Mouse (Mus musculus): ENCODE results near the gene Sec24a. TPM values are rescaled to one million over a fixed set of nuclear protein-coding genes. Genes with fewer than 3 reads are reported as not detected.
"Not testable (repeated sequence)": the region's sequence is repeated elsewhere in the genome, so short reads cannot be mapped to it uniquely, and the experiment has no call there.

Gene Sec24a
- polyA plus RNA-seq, 1 experiment from 2014 or later = 14.6 TPM

GRCm38 (mm10) chr11:51763955-51764354 lies 521 bp upstream of the Sec24a start:
- 7% methylated on average over 13 of the region's 13 CpGs for WGBS
- peak; percentile 6; the same call in 1 of the 2 replicates for ATAC-seq
- Histone ChIP-seq H3K4me1 (replicated peaks; ENCODE audit: control insufficient read depth, insufficient read depth, low read length) (peaks cover 11% of the 10 kb centered on the region), H3K27ac (ENCODE audit: low read length) (no peak overlapping the region), H3K9me3 (ENCODE audit: control insufficient read depth, low read length) (no peaks in the 10 kb centered on the region), H3K36me3 (ENCODE audit: control insufficient read depth, insufficient read depth) (no peaks in the 10 kb centered on the region), H3K4me3 (replicated peaks; ENCODE audit: low read length) (peak overlapping the region; percentile 83), H3K4me2 (ENCODE audit: low read length) (peak overlapping the region; percentile 98), H3K27me3 (replicated peaks; ENCODE audit: control insufficient read depth, insufficient read depth, low read length) (peaks cover 4% of the 10 kb centered on the region; the same call in 1 of the 2 replicates), H3K9ac (replicated peaks; ENCODE audit: low read depth, low read length) (peak overlapping the region; percentile 84)

- no peak for ATAC-seq
- Histone ChIP-seq H3K4me2 (ENCODE audit: low read length) (no peak overlapping the region), H3K9me3 (ENCODE audit: control insufficient read depth, low read length) (no peaks in the 10 kb centered on the region), H3K9ac (replicated peaks; ENCODE audit: low read depth, low read length) (no peak overlapping the region), H3K36me3 (ENCODE audit: control insufficient read depth, insufficient read depth) (no peaks in the 10 kb centered on the region), H3K4me3 (replicated peaks; ENCODE audit: low read length) (no peak overlapping the region), H3K27ac (ENCODE audit: low read length) (no peak overlapping the region), H3K4me1 (replicated peaks; ENCODE audit: control insufficient read depth, insufficient read depth, low read length) (peaks cover 16% of the 10 kb centered on the region), H3K27me3 (replicated peaks; ENCODE audit: control insufficient read depth, insufficient read depth, low read length) (peaks cover 4% of the 10 kb centered on the region; the same call in 1 of the 2 replicates)
- WGBS = 82% methylated on average over 5 of the region's 5 CpGs
Observed at GRCm38 (mm10) chr11:51761241-51761640, 2.2 kb downstream of the Sec24a start.

- Histone ChIP-seq H3K27ac (ENCODE audit: low read length) (no peak overlapping the region), H3K9ac (replicated peaks; ENCODE audit: low read depth, low read length) (no peak overlapping the region), H3K4me3 (replicated peaks; ENCODE audit: low read length) (no peak overlapping the region), H3K36me3 (ENCODE audit: control insufficient read depth, insufficient read depth) (no peaks in the 10 kb centered on the region), H3K9me3 (ENCODE audit: control insufficient read depth, low read length) (no peaks in the 10 kb centered on the region), H3K27me3 (replicated peaks; ENCODE audit: control insufficient read depth, insufficient read depth, low read length) (peaks cover 4% of the 10 kb centered on the region; the same call in 1 of the 2 replicates), H3K4me2 (ENCODE audit: low read length) (no peak overlapping the region), H3K4me1 (replicated peaks; ENCODE audit: control insufficient read depth, insufficient read depth, low read length) (peaks cover 21% of the 10 kb centered on the region)
- WGBS = 90% methylated on average over 6 of the region's 6 CpGs
- ATAC-seq = no peak
Observed at GRCm38 (mm10) chr11:51759941-51760657, 3.3 kb downstream of the Sec24a start.

- Histone ChIP-seq H3K27me3 (replicated peaks; ENCODE audit: control insufficient read depth, insufficient read depth, low read length) (peaks cover 4% of the 10 kb centered on the region; the same call in 1 of the 2 replicates), H3K9ac (replicated peaks; ENCODE audit: low read depth, low read length) (no peak overlapping the region), H3K36me3 (ENCODE audit: control insufficient read depth, insufficient read depth) (no peaks in the 10 kb centered on the region), H3K9me3 (ENCODE audit: control insufficient read depth, low read length) (no peaks in the 10 kb centered on the region), H3K4me1 (replicated peaks; ENCODE audit: control insufficient read depth, insufficient read depth, low read length) (peaks cover 20% of the 10 kb centered on the region), H3K4me2 (ENCODE audit: low read length) (no peak overlapping the region), H3K4me3 (replicated peaks; ENCODE audit: low read length) (no peak overlapping the region), H3K27ac (ENCODE audit: low read length) (no peak overlapping the region)
- WGBS = 81% methylated on average over 2 of the region's 2 CpGs
- ATAC-seq = no peak
Observed at GRCm38 (mm10) chr11:51759251-51759650, 4.2 kb downstream of the Sec24a start.

- not testable (repeated sequence) for ATAC-seq; H3K9me3 ChIP-seq (ENCODE audit: control insufficient read depth, low read length)
Observed at GRCm38 (mm10) chr11:51758207-51758606, 5.2 kb downstream of the Sec24a start.

GRCm38 (mm10) chr11:51757625-51758024 lies 5.8 kb downstream of the Sec24a start:
- Histone ChIP-seq H3K27me3 (replicated peaks; ENCODE audit: control insufficient read depth, insufficient read depth, low read length) (peaks cover 4% of the 10 kb centered on the region; the same call in 1 of the 2 replicates), H3K36me3 (ENCODE audit: control insufficient read depth, insufficient read depth) (no peaks in the 10 kb centered on the region), H3K4me3 (replicated peaks; ENCODE audit: low read length) (no peak overlapping the region), H3K9ac (replicated peaks; ENCODE audit: low read depth, low read length) (no peak overlapping the region), H3K4me1 (replicated peaks; ENCODE audit: control insufficient read depth, insufficient read depth, low read length) (peaks cover 16% of the 10 kb centered on the region), H3K9me3 (ENCODE audit: control insufficient read depth, low read length) (no peaks in the 10 kb centered on the region), H3K4me2 (ENCODE audit: low read length) (no peak overlapping the region), H3K27ac (ENCODE audit: low read length) (no peak overlapping the region)
- ATAC-seq = no peak
- WGBS = 93% methylated on average over 5 of the region's 5 CpGs

More at GRCm38 (mm10) chr11:51758207-51758606, 5.2 kb downstream of the Sec24a start:
- H3K27ac ChIP-seq (ENCODE audit: low read length); H3K9ac ChIP-seq (replicated peaks; ENCODE audit: low read depth, low read length); H3K27me3 ChIP-seq (replicated peaks; ENCODE audit: control insufficient read depth, insufficient read depth, low read length); H3K4me2 ChIP-seq (ENCODE audit: low read length); H3K36me3 ChIP-seq (ENCODE audit: control insufficient read depth, insufficient read depth); H3K4me3 ChIP-seq (replicated peaks; ENCODE audit: low read length): not testable (repeated sequence)
- peaks cover 19% of the 10 kb centered on the region for H3K4me1 ChIP-seq (replicated peaks; ENCODE audit: control insufficient read depth, insufficient read depth, low read length)
- WGBS = 91% methylated on average over 5 of the region's 5 CpGs

- H3K36me3 ChIP-seq (ENCODE audit: control insufficient read depth, insufficient read depth) = no peaks in the 10 kb centered on the region
- peaks cover 4% of the 10 kb centered on the region; the same call in 1 of the 2 replicates for H3K27me3 ChIP-seq (replicated peaks; ENCODE audit: control insufficient read depth, insufficient read depth, low read length)
Observed at GRCm38 (mm10) chr11:51757023-51757422, 6.4 kb downstream of the Sec24a start.

GRCm38 (mm10) chr11:51756352-51756771 lies 7.1 kb downstream of the Sec24a start:
- peak overlapping the region; percentile 91 for H3K9ac ChIP-seq (replicated peaks; ENCODE audit: low read depth, low read length)
- under 1% methylated on average over 40 of the region's 41 CpGs for WGBS
- H3K9me3 ChIP-seq (ENCODE audit: control insufficient read depth, low read length) = no peaks in the 10 kb centered on the region
- H3K4me3 ChIP-seq (replicated peaks; ENCODE audit: low read length) = peak overlapping the region; percentile 94
- H3K4me1 ChIP-seq (replicated peaks; ENCODE audit: control insufficient read depth, insufficient read depth, low read length) = peaks cover 16% of the 10 kb centered on the region
- no peaks in the 10 kb centered on the region for H3K36me3 ChIP-seq (ENCODE audit: control insufficient read depth, insufficient read depth)
- peak overlapping the region; percentile 92 for H3K4me2 ChIP-seq (ENCODE audit: low read length)
- ATAC-seq = peak; percentile 99
- peak overlapping the region; percentile 43 for H3K27ac ChIP-seq (ENCODE audit: low read length)
- H3K27me3 ChIP-seq (replicated peaks; ENCODE audit: control insufficient read depth, insufficient read depth, low read length) = peaks cover 3% of the 10 kb centered on the region; the same call in 1 of the 2 replicates

More at GRCm38 (mm10) chr11:51757023-51757422, 6.4 kb downstream of the Sec24a start:
- Histone ChIP-seq H3K4me3 (replicated peaks; ENCODE audit: low read length) (peak overlapping the region; percentile 94), H3K27ac (ENCODE audit: low read length) (no peak overlapping the region), H3K9me3 (ENCODE audit: control insufficient read depth, low read length) (no peaks in the 10 kb centered on the region), H3K4me1 (replicated peaks; ENCODE audit: control insufficient read depth, insufficient read depth, low read length) (peaks cover 16% of the 10 kb centered on the region), H3K9ac (replicated peaks; ENCODE audit: low read depth, low read length) (peak overlapping the region; percentile 91), H3K4me2 (ENCODE audit: low read length) (peak overlapping the region; percentile 92)
- WGBS = 77% methylated on average over 11 of the region's 11 CpGs
- ATAC-seq = no peak

- Histone ChIP-seq H3K4me1 (replicated peaks; ENCODE audit: control insufficient read depth, insufficient read depth, low read length) (peaks cover 16% of the 10 kb centered on the region), H3K36me3 (ENCODE audit: control insufficient read depth, insufficient read depth) (no peaks in the 10 kb centered on the region), H3K9me3 (ENCODE audit: control insufficient read depth, low read length) (no peaks in the 10 kb centered on the region), H3K4me2 (ENCODE audit: low read length) (peak overlapping the region; percentile 92), H3K27me3 (replicated peaks; ENCODE audit: control insufficient read depth, insufficient read depth, low read length) (no peaks in the 10 kb centered on the region; the same call in 1 of the 2 replicates), H3K9ac (replicated peaks; ENCODE audit: low read depth, low read length) (peak overlapping the region; percentile 91), H3K4me3 (replicated peaks; ENCODE audit: low read length) (peak overlapping the region; percentile 94), H3K27ac (ENCODE audit: low read length) (peak overlapping the region; percentile 43)
- under 1% methylated on average over 46 of the region's 46 CpGs for WGBS
- ATAC-seq = peak; percentile 76
Observed at GRCm38 (mm10) chr11:51755621-51756311, 7.7 kb downstream of the Sec24a start.
